Mouse (Mus musculus): ENCODE data around the gene Rhbdd2.

GRCm38 (mm10) chr5:135629401-135629800, 3.0 kb upstream of the Rhbdd2 start:
- no peak for TF ChIP-seq CTCF (IDR thresholded peaks at IDR 0.05; ENCODE audit: borderline replicate concordance, control insufficient read depth, extremely low read depth, insufficient read depth, low read length, poor library complexity)
- TF ChIP-seq POLR2A (IDR thresholded peaks at IDR 0.05; ENCODE audit: control insufficient read depth, extremely low read depth, insufficient read depth, low read length, poor library complexity): no peak
